Mouse (Mus musculus) stomach, postnatal 0 days (tissue): ENCODE data around the gene Srm.

ENCODE experiments used
- CTCF ChIP-seq: IDR thresholded peaks from 2 replicates; pipeline ENCODE4 v1.5.1; 2016; ENCODE audit warnings: antibody characterized with exemption, low read depth, mild to moderate bottlenecking, moderate library complexity
- EP300 ChIP-seq: optimal IDR thresholded peaks from 2 replicates; pipeline ENCODE3; 2016; ENCODE audit warnings: antibody characterized with exemption

- TF ChIP-seq EP300 (no peak), CTCF (no peak)
Measured at GRCm38 (mm10) chr4:148622485-148622884, 31.2 kb downstream of the Srm start.
